In the genomic region with DNA sequence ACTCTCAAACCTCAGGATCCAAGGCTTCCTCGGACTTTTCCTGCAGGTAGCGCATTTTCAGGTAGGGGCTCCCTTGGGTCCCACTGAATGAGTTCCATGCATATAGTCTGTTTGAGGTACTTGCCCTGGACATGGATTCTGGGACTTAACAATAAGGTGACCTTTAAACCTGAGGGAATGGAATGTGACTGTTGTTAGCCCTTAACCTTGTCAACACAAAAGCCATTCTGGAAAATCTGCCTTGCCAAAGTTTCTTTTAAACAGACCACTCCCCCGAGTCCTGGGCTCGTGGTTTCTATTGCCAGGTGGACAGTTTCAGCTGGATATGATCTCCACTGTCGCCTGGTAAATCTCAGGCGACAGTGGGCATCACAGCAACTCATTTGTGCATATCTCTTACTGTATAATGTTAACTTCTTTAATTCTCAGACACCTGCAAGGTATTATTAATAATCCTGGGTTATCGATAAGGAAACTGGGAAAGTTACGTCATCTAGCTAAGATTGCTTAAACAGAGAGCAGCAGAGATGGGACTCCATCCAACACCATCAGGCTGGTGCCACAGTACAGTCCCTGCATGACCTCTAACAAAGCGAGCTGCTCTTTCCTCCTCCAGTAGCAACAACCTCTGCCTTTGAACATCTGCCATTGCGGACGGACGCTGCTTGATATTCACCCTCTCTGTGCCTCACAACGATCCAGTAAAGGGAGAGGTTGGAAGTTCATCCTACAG, we compare ENCODE assay signal across 27 mouse cellular contexts. TPM values are rescaled to one million over a fixed set of nuclear protein-coding genes. Genes with fewer than 3 reads are reported as not detected.
DNase-seq lines count a peak whose midpoint lies in the region; ATAC-seq and TF ChIP-seq lines count a peak whose summit lies in the region.
"Had no signal": no experiment of that assay in that cellular context is flagged by ENCODE, and none has a peak within 500 bp of the region (broad histone marks: within the 10 kb centered on the region; RNA-seq: fewer than 3 reads in every experiment).

No protein-coding gene starts in this region.

- no peak overlapping the region for H3K9ac ChIP-seq in kidney, embryonic 16.5 days (replicated peaks; ENCODE audit: low read length)
- H3K9ac ChIP-seq in kidney, embryonic 14.5 days (ENCODE audit: low read depth, low read length): no peak overlapping the region
- H3K9ac ChIP-seq: limb, embryonic 15.5 days; midbrain, embryonic 12.5 days; neural tube, embryonic 13.5 days had no signal

- peak; percentile 24; the same call in 1 of the 2 replicates for ATAC-seq in kidney, embryonic 16.5 days (ENCODE audit: low FRiP score, low TSS enrichment)
- ATAC-seq in kidney, embryonic 14.5 days (ENCODE audit: low FRiP score, low TSS enrichment): no peak
- ATAC-seq in erythroblast, adult 5-6 weeks (replicated peaks; ENCODE audit: low FRiP score, poor library complexity, severe bottlenecking): no peak
- ATAC-seq: forebrain, embryonic 16.5 days; hindbrain, postnatal 0 days; lung, postnatal 0 days had no signal

- no peaks in the 10 kb centered on the region for H3K9me3 ChIP-seq in kidney, embryonic 16.5 days (ENCODE audit: low read length)
- no peaks in the 10 kb centered on the region for H3K9me3 ChIP-seq in kidney, embryonic 14.5 days (ENCODE audit: control insufficient read depth, low read length)
- H3K9me3 ChIP-seq: heart, embryonic 10.5 days; limb, embryonic 15.5 days; midbrain, embryonic 12.5 days; neural tube, embryonic 13.5 days had no signal

- H3K4me3 ChIP-seq in kidney, embryonic 16.5 days (ENCODE audit: low read length): no peak overlapping the region
- no peak overlapping the region for H3K4me3 ChIP-seq in kidney, embryonic 14.5 days (ENCODE audit: low read length)
- H3K4me3 ChIP-seq in small intestine, adult 2 months (ENCODE audit: low read depth, low read length): no peak overlapping the region
- H3K4me3 ChIP-seq: heart, embryonic 10.5 days; layer of hippocampus, adult 2 months; limb, embryonic 15.5 days; midbrain, embryonic 12.5 days; neural tube, embryonic 13.5 days had no signal

- no peaks in the 10 kb centered on the region for H3K27me3 ChIP-seq in kidney, embryonic 16.5 days (ENCODE audit: insufficient read depth, low read length)
- H3K27me3 ChIP-seq in kidney, embryonic 14.5 days (ENCODE audit: control insufficient read depth, insufficient read depth, low read length): no peaks in the 10 kb centered on the region
- no peaks in the 10 kb centered on the region for H3K27me3 ChIP-seq in small intestine, adult 2 months (ENCODE audit: control insufficient read depth, insufficient read depth, low read length)
- H3K27me3 ChIP-seq: limb, embryonic 15.5 days; midbrain, embryonic 12.5 days; neural tube, embryonic 13.5 days had no signal

- H3K4me1 ChIP-seq in kidney, embryonic 16.5 days (ENCODE audit: insufficient read depth, low read length): peaks cover 18% of the 10 kb centered on the region; the same call in 1 of the 2 replicates
- 0 out of 2 replicates have a peak, but pooled peaks cover 5% of the 10 kb centered on the region for H3K4me1 ChIP-seq in kidney, embryonic 14.5 days (ENCODE audit: control insufficient read depth, insufficient read depth, low read length)
- peaks cover 15% of the 10 kb centered on the region for H3K4me1 ChIP-seq in small intestine, adult 2 months (ENCODE audit: control insufficient read depth, insufficient read depth, insufficient read length, low read length)
- H3K4me1 ChIP-seq: neural tube, embryonic 13.5 days had no signal

- 60% methylated on average over 13 of the region's 13 CpGs for WGBS in kidney, embryonic 16.5 days
- WGBS in kidney, embryonic 14.5 days: 62% methylated on average over 13 of the region's 13 CpGs
- WGBS in small intestine, adult 2 months: 26% methylated on average over 13 of the region's 13 CpGs

- H3K27ac ChIP-seq in kidney, embryonic 16.5 days (ENCODE audit: low read length): no peak overlapping the region
- no peak overlapping the region for H3K27ac ChIP-seq in kidney, embryonic 14.5 days (ENCODE audit: low read depth, low read length)
- H3K27ac ChIP-seq in small intestine, adult 2 months (ENCODE audit: insufficient read depth, low read depth, low read length): peak overlapping the region; percentile 69
- H3K27ac ChIP-seq: heart, embryonic 10.5 days; hindbrain, postnatal 0 days; kidney, postnatal 0 days; layer of hippocampus, adult 2 months; limb, embryonic 15.5 days; midbrain, embryonic 12.5 days; neural tube, embryonic 13.5 days had no signal

- peak; percentile 61 for DNase-seq in heart, adult 11 months
- DNase-seq in heart, adult 9 months (ENCODE audit: low spot score in 2 of 2): no peak
- DNase-seq in R1 (ENCODE audit: low read depth, low spot score): peak; percentile 70
- no peak for DNase-seq in right cerebral cortex, postnatal 14 days
- DNase-seq: adrenal gland, adult 8-10 months; cerebellum, adult 11 months; cerebellum, postnatal 14 days; embryo, embryonic 11 days; gastrocnemius, postnatal 36 days; heart, postnatal 36 days; right cerebral cortex, adult 18-20 months; spleen, adult 18-20 months had no signal

- H3K4me2 ChIP-seq in kidney, embryonic 16.5 days (replicated peaks; ENCODE audit: low read depth, low read length): no peak overlapping the region
- H3K4me2 ChIP-seq in kidney, embryonic 14.5 days (replicated peaks; ENCODE audit: low read depth, low read length): no peak overlapping the region
- H3K4me2 ChIP-seq: limb, embryonic 15.5 days; midbrain, embryonic 12.5 days; neural tube, embryonic 13.5 days had no signal

- TF ChIP-seq POLR2A in small intestine, adult 2 months (IDR thresholded peaks at IDR 0.05; ENCODE audit: low read depth, low read length): no peak

- TF ChIP-seq CTCF in small intestine, adult 2 months (IDR thresholded peaks at IDR 0.05; ENCODE audit: extremely low read depth, insufficient read length, insufficient replicate concordance, low read depth, low read length): no peak

- H3K36me3 ChIP-seq in kidney, embryonic 16.5 days (ENCODE audit: insufficient read depth, low read length): no peaks in the 10 kb centered on the region
- H3K36me3 ChIP-seq in kidney, embryonic 14.5 days (ENCODE audit: control insufficient read depth, insufficient read depth, low read length): no peaks in the 10 kb centered on the region
- H3K36me3 ChIP-seq in small intestine, adult 2 months (ENCODE audit: control insufficient read depth, insufficient read depth, low read length): no peaks in the 10 kb centered on the region
- H3K36me3 ChIP-seq: heart, embryonic 10.5 days; limb, embryonic 15.5 days; neural tube, embryonic 13.5 days had no signal

RNA-seq across cellular contexts. Expression of a gene that starts 38.2 kb away (rescaled TPM):
- polyA plus RNA-seq in kidney, embryonic 16.5 days (2015; fragmentation: Nextera tagmentation; extraction: Ambion mirVana): 0.27 and 0.30 TPM in 2 replicates
- polyA plus RNA-seq in kidney, embryonic 14.5 days (2014; fragmentation: Nextera tagmentation; extraction: Ambion mirVana): 0.55 TPM in 1 of 2 replicates, not detected in the other
- polyA plus RNA-seq in small intestine, adult 2 months (2012; rRNA removed): not detected in 2 replicates
- not detected in 2 replicates for total RNA-seq in erythroblast, adult 5-6 weeks (2015; ENCODE audit: low replicate concordance)
- total RNA-seq in erythroblast, adult 5-6 weeks (2017; ENCODE audit: low replicate concordance): not detected in 2 replicates
- total RNA-seq: gastrocnemius, postnatal 36 days; heart, postnatal 36 days; hindbrain, postnatal 0 days; layer of hippocampus, adult 2 months; left cerebral cortex, postnatal 36 days had no signal
- polyA plus RNA-seq: embryonic facial prominence, embryonic 14.5 days; hindbrain, postnatal 0 days; kidney, postnatal 0 days; neural tube, embryonic 13.5 days had no signal

RNA-seq across cellular contexts. Expression of a gene that starts 43.6 kb away (rescaled TPM):
- 14.7 and 17.2 TPM in 2 replicates for polyA plus RNA-seq in kidney, embryonic 16.5 days (2015; fragmentation: Nextera tagmentation; extraction: Ambion mirVana)
- 11.3 and 13.3 TPM in 2 replicates for polyA plus RNA-seq in kidney, embryonic 14.5 days (2014; fragmentation: Nextera tagmentation; extraction: Ambion mirVana)
- polyA plus RNA-seq in small intestine, adult 2 months (2012; rRNA removed): 4.6 and 12.2 TPM in 2 replicates
- total RNA-seq in erythroblast, adult 5-6 weeks (2015; ENCODE audit: low replicate concordance): 0.19 and 1.3 TPM in 2 replicates
- total RNA-seq in erythroblast, adult 5-6 weeks (2017; ENCODE audit: low replicate concordance): 0.98 and 1.2 TPM in 2 replicates

Comparison
In these comparisons a context has a peak if more than half of its experiments do, and no peak if none do; other contexts are left out.
1. DNase-seq: peak in heart, adult 11 months (single experiment) and R1 (single experiment); none in heart, adult 9 months (0 of 2) and right cerebral cortex, postnatal 14 days (single experiment).